Mouse (Mus musculus) cerebellum, adult 2 months (tissue): ENCODE measurements around the gene Bola1. TPM values are rescaled to one million over a fixed set of nuclear protein-coding genes. Genes with fewer than 3 reads are reported as not detected.
"Not testable (repeated sequence)": the region's sequence is repeated elsewhere in the genome, so short reads cannot be mapped to it uniquely, and the experiment has no call there.

Experiments used
- DNase-seq, 2 experiments: peaks; one replicate each; pipeline ENCODE4 v3.0.0; 2021
- H3K27ac ChIP-seq: fragments of 200-500 bp; 2 replicates; pipeline ENCODE4 v1.5.1; 2012; ENCODE audit warnings: low read length, control low read depth, inconsistent platforms; ENCODE audit not compliant: insufficient read depth
- H3K27me3 ChIP-seq: fragments of 200-500 bp; 2 replicates; pipeline ENCODE4 v1.6.1; 2012; ENCODE audit warnings: inconsistent platforms, mild to moderate bottlenecking, low read length, moderate library complexity; ENCODE audit not compliant: control insufficient read depth, insufficient read depth
- H3K4me1 ChIP-seq: fragments of 200-500 bp; 2 replicates; pipeline ENCODE4 v1.6.1; 2011; ENCODE audit warnings: low read length; ENCODE audit not compliant: control insufficient read depth, insufficient read depth
- H3K4me3 ChIP-seq: fragments of 200-500 bp; replicated peaks from 2 replicates; pipeline ENCODE3; 2011; ENCODE audit warnings: mild to moderate bottlenecking, low read depth, low read length, control low read depth; ENCODE audit not compliant: insufficient read depth
- CTCF ChIP-seq: fragments of 200-500 bp; IDR thresholded peaks from 2 replicates; pipeline ENCODE4 v1.5.1; 2011; ENCODE audit warnings: low read depth, mild to moderate bottlenecking, control low read depth, low read length, moderate library complexity, borderline replicate concordance; ENCODE audit not compliant: insufficient read depth
- POLR2A ChIP-seq: fragments of 200-500 bp; IDR thresholded peaks from 2 replicates; pipeline ENCODE4 v1.6.1; 2011; ENCODE audit warnings: low read length, control low read depth, borderline replicate concordance; ENCODE audit not compliant: insufficient read depth
- WGBS: fragments of 180-500 bp; shearing (Covaris S2); methylation state at CpG from one replicate; pipeline ENCODE4 v1.1.7; 2018; 5-methylcytosine and 5-hydroxymethylcytosine counted together
- polyA plus RNA-seq: library from polyadenylated mRNA; depleted of rRNA; stranded (reverse); fragments of >200 nt; gene quantifications from 2 replicates; pipeline ENCODE4 v1.2.3, GENCODE M21; 2012

The Bola1 gene
- polyA plus RNA-seq, 1 experiment = 47.0 TPM

GRCm38 (mm10) chr3:96245003-96245886, 25.7 kb upstream of the Bola1 start, which contains the start of gene Hist2h2aa1:
Gene Hist2h2aa1, plus strand, starts transcription at chr3:96245497.
- not testable (repeated sequence) for H3K27me3 ChIP-seq
- H3K4me1 ChIP-seq = peaks cover 10% of the 10 kb centered on the region
- H3K27ac ChIP-seq = peak within 1 kb of the TSS; percentile 93
- under 1% methylated on average over 45 of the region's 88 CpGs for WGBS
- peak; percentile 58 for TF ChIP-seq POLR2A
- DNase-seq = peak; percentile 92 to 93
- peak within 1 kb of the TSS; percentile 71 for H3K4me3 ChIP-seq

GRCm38 (mm10) chr3:96243921-96244572, 24.5 kb upstream of the Bola1 start:
- Histone ChIP-seq H3K4me3 (peak overlapping the region; percentile 26), H3K27me3 (no peaks in the 10 kb centered on the region), H3K27ac (peak overlapping the region; percentile 93), H3K4me1 (peaks cover 10% of the 10 kb centered on the region)
- 81% methylated on average over 7 of the region's 7 CpGs for WGBS
- no peak for DNase-seq
- TF ChIP-seq POLR2A (no peak), CTCF (no peak)

GRCm38 (mm10) chr3:96240799-96241197, 21.3 kb upstream of the Bola1 start:
- TF ChIP-seq POLR2A = no peak
- no peak for TF ChIP-seq CTCF
- DNase-seq = no peak
- H3K4me3 ChIP-seq = no peak overlapping the region
- no peaks in the 10 kb centered on the region for H3K27me3 ChIP-seq
- 64% methylated on average over 9 of the region's 9 CpGs for WGBS
- H3K27ac ChIP-seq = no peak overlapping the region
- peaks cover 10% of the 10 kb centered on the region for H3K4me1 ChIP-seq

- peaks cover 10% of the 10 kb centered on the region for H3K4me1 ChIP-seq
- not testable (repeated sequence) for H3K27me3 ChIP-seq
- H3K4me3 ChIP-seq = peak within 1 kb of the TSS; percentile 44
- peak; percentile 97 to 99 for DNase-seq
- TF ChIP-seq POLR2A = peak; percentile 52; the same call in 1 of the 2 replicates
- WGBS = 4% methylated on average over 24 of the region's 85 CpGs
- H3K27ac ChIP-seq = peak within 1 kb of the TSS; percentile 12; the same call in 1 of the 2 replicates
These were observed 20.7 kb upstream of the Bola1 start, which contains the start of gene Hist2h2aa2 for GRCm38 (mm10) chr3:96239949-96240798. Gene Hist2h2aa2, minus strand, starts transcription at chr3:96240276.

GRCm38 (mm10) chr3:96238954-96239793, 19.7 kb upstream of the Bola1 start, which contains the start of gene Hist2h3c2:
Gene Hist2h3c2, minus strand, starts transcription at chr3:96239127.
- DNase-seq = peak; percentile 58 to 71
- peak within 1 kb of the TSS; percentile 12; the same call in 1 of the 2 replicates for H3K27ac ChIP-seq
- 3% methylated on average over 19 of the region's 68 CpGs for WGBS

GRCm38 (mm10) chr3:96237904-96238511, 18.5 kb upstream of the Bola1 start:
- Histone ChIP-seq H3K4me1 (no peaks in the 10 kb centered on the region), H3K27me3 (no peaks in the 10 kb centered on the region), H3K27ac (no peak overlapping the region), H3K4me3 (no peak overlapping the region)
- WGBS = 11% methylated on average over 12 of the region's 12 CpGs
- DNase-seq = no peak
- TF ChIP-seq POLR2A (no peak), CTCF (no peak)

More at GRCm38 (mm10) chr3:96238954-96239793, 19.7 kb upstream of the Bola1 start, which contains the start of gene Hist2h3c2:
- not testable (repeated sequence) for H3K4me1 ChIP-seq, H3K27me3 ChIP-seq
- H3K4me3 ChIP-seq = peak within 1 kb of the TSS; percentile 44
